Mouse (Mus musculus) heart, postnatal 0 days (tissue): ENCODE results near the gene Shf.

Experiments
- CTCF ChIP-seq: IDR thresholded peaks from 2 replicates; pipeline ENCODE4 v1.5.1; 2016; ENCODE audit warnings: antibody characterized with exemption, control low read depth, low read depth
- EP300 ChIP-seq: IDR thresholded peaks from 2 replicates; pipeline ENCODE4 v1.6.1; 2016; ENCODE audit warnings: antibody characterized with exemption, low read depth

- TF ChIP-seq CTCF (no peak), EP300 (no peak)
These were observed 8.8 kb upstream of the Shf start for GRCm38 (mm10) chr2:122377751-122378246.
